Mouse (Mus musculus) embryo, embryonic 11 days (tissue): ENCODE data around the gene Slc46a2.

ENCODE experiments used
- DNase-seq: peaks from one replicate; pipeline ENCODE4 v3.0.0-alpha.2; 2015

Gene Slc46a2

GRCm38 (mm10) chr4:59890086-59890600 is 24.7 kb downstream of the Slc46a2 start:
- DNase-seq = no peak

GRCm38 (mm10) chr4:59888014-59888413 is 26.8 kb downstream of the Slc46a2 start:
- DNase-seq = no peak

GRCm38 (mm10) chr4:59887011-59887410 is 27.8 kb downstream of the Slc46a2 start:
- no peak for DNase-seq

GRCm38 (mm10) chr4:59886281-59886680 is 28.6 kb downstream of the Slc46a2 start:
- no peak for DNase-seq

- DNase-seq = no peak
Observed at GRCm38 (mm10) chr4:59884136-59884696, 30.6 kb downstream of the Slc46a2 start.

GRCm38 (mm10) chr4:59881210-59881609 is 33.6 kb downstream of the Slc46a2 start:
- DNase-seq = no peak

- no peak for DNase-seq
Observed at GRCm38 (mm10) chr4:59880725-59881124, 34.1 kb downstream of the Slc46a2 start.

- DNase-seq = no peak
Observed at GRCm38 (mm10) chr4:59879444-59879843, 35.4 kb downstream of the Slc46a2 start.

- no peak for DNase-seq
Observed at GRCm38 (mm10) chr4:59878595-59878994, 36.3 kb downstream of the Slc46a2 start.

GRCm38 (mm10) chr4:59877025-59877424 is 37.8 kb downstream of the Slc46a2 start:
- no peak for DNase-seq

GRCm38 (mm10) chr4:59876570-59876969 is 38.3 kb downstream of the Slc46a2 start:
- no peak for DNase-seq

GRCm38 (mm10) chr4:59873830-59874229 is 41.0 kb downstream of the Slc46a2 start:
- DNase-seq = no peak

GRCm38 (mm10) chr4:59873240-59873639 is 41.6 kb downstream of the Slc46a2 start:
- DNase-seq = no peak

- DNase-seq = peak; percentile 88
Observed at GRCm38 (mm10) chr4:59870859-59871591, 43.8 kb downstream of the Slc46a2 start.

- DNase-seq = no peak
Observed at GRCm38 (mm10) chr4:59870433-59870832, 44.4 kb downstream of the Slc46a2 start.

- no peak for DNase-seq
Observed at GRCm38 (mm10) chr4:59869488-59870057, 45.3 kb downstream of the Slc46a2 start.

GRCm38 (mm10) chr4:59868086-59868485 is 46.8 kb downstream of the Slc46a2 start:
- DNase-seq = no peak

GRCm38 (mm10) chr4:59863869-59864268 is 51.0 kb downstream of the Slc46a2 start:
- DNase-seq = no peak

GRCm38 (mm10) chr4:59862335-59862734 is 52.5 kb downstream of the Slc46a2 start:
- no peak for DNase-seq

- DNase-seq = no peak
Observed at GRCm38 (mm10) chr4:59861871-59862270, 53.0 kb downstream of the Slc46a2 start.

- no peak for DNase-seq
Observed at GRCm38 (mm10) chr4:59860431-59860830, 54.4 kb downstream of the Slc46a2 start.

- no peak for DNase-seq
Observed at GRCm38 (mm10) chr4:59859693-59860425, 55.0 kb downstream of the Slc46a2 start.
